Mouse (Mus musculus): ENCODE measurements around the gene Sh3bp5. TPM values are rescaled to one million over a fixed set of nuclear protein-coding genes. Genes with fewer than 3 reads are reported as not detected.

Sh3bp5 gene
- polyA plus RNA-seq, 1 experiment from 2014 or later = 13.6 TPM

DNA sequence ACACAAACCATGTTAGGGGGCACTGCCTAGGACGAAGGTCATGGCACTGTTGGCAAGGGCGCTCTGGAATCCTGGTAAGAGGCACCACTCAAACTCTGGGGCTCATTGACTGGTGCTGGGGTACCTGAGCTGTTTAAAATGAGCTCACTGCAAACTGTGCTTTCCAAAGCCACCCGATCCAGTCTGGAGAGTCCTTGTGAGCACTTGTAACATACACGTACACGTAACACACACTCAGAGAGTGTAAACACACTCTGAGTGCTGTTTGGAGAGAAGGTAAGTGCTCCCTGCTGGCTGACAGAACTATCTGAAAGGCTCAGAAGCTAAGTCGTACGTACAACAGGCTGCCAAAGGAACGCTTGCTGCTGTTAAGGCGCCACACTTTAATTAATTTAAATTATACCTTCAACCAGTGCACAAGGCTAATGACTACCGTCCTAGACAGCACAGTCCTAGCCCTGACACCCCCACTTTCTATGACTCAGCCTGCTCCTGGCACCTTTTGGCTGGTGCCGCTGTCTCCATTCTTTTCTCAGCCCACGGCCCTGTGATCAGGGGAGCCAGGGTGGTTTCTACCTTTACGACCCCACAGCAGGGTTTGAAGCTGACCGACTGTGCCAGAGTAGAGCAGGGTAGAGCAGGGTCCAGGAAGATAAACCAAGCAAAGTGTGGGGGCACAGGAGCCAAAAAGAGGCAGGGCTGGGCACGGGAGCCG lies 18.9 kb downstream of the Sh3bp5 start:
- H3K4me3 ChIP-seq (ENCODE audit: low read depth, low read length) = no peak overlapping the region

DNA sequence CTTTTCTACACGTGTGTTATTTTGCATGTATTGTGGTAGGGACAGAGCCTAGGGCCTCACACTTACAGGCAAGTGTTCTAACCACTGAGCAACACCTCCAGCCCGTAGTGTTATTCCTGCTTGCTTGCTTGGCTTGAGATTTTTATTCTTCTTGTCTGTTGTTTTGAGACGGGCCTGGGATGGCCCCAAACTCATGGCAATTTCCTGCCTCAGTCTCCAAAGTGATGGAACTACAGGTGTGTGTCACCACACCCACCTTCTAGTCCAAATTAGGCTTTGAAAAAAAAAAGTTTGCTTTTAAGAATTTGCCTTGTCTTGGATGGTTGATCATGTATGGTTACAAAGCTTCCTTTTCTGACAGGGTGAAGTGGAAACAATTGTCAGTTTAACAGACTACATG lies 19.5 kb downstream of the Sh3bp5 start:
- Histone ChIP-seq H3K9ac (ENCODE audit: low read depth, low read length) (no peak overlapping the region), H3K27me3 (ENCODE audit: control insufficient read depth, insufficient read depth, low read length) (no peaks in the 10 kb centered on the region), H3K27ac (ENCODE audit: low read depth, low read length) (no peak overlapping the region), H3K36me3 (ENCODE audit: control insufficient read depth, insufficient read depth, low read length) (no peaks in the 10 kb centered on the region), H3K4me3 (ENCODE audit: low read depth, low read length) (no peak overlapping the region), H3K4me1 (replicated peaks; ENCODE audit: control insufficient read depth, insufficient read depth, low read length) (no peaks in the 10 kb centered on the region), H3K4me2 (replicated peaks; ENCODE audit: low read depth, low read length) (no peak overlapping the region), H3K9me3 (ENCODE audit: control insufficient read depth, low read length) (no peaks in the 10 kb centered on the region)
- ATAC-seq (ENCODE audit: low FRiP score) = no peak
- no peak for DNase-seq (ENCODE audit: low spot score)
- WGBS = 76% methylated on average over 3 of the region's 3 CpGs

More for the DNA sequence above, 18.9 kb downstream of the Sh3bp5 start:
- ATAC-seq (ENCODE audit: low FRiP score) = no peak
- WGBS = 89% methylated on average over 16 of the region's 16 CpGs
- H3K4me1 ChIP-seq (replicated peaks; ENCODE audit: control insufficient read depth, insufficient read depth, low read length) = no peaks in the 10 kb centered on the region
- DNase-seq (ENCODE audit: low spot score) = no peak
- no peaks in the 10 kb centered on the region for H3K9me3 ChIP-seq (ENCODE audit: control insufficient read depth, low read length)
- H3K27me3 ChIP-seq (ENCODE audit: control insufficient read depth, insufficient read depth, low read length) = no peaks in the 10 kb centered on the region
- H3K4me2 ChIP-seq (replicated peaks; ENCODE audit: low read depth, low read length) = no peak overlapping the region
- H3K9ac ChIP-seq (ENCODE audit: low read depth, low read length) = no peak overlapping the region
- no peaks in the 10 kb centered on the region for H3K36me3 ChIP-seq (ENCODE audit: control insufficient read depth, insufficient read depth, low read length)
- H3K27ac ChIP-seq (ENCODE audit: low read depth, low read length) = no peak overlapping the region

DNA sequence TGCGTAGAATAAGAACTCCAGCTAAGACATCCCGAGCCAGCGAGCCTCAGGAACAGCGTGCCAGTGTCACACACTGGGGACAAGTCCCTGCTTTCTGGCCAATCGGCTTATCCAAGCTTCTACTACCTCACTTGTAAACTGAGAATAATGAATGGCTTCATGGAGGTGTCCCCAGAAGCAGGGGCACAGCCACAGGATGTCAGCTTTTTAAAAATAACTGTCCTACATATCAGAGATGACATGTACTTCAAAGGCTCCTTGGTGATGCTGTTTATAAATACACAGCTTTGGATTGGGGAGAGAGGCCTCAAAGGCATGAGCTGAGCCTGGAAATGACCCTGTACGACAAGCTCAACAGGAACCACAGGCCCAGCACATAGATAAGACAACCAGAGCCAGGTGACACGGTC lies 20.9 kb downstream of the Sh3bp5 start:
- Histone ChIP-seq H3K36me3 (ENCODE audit: control insufficient read depth, insufficient read depth, low read length) (no peaks in the 10 kb centered on the region), H3K4me3 (ENCODE audit: low read depth, low read length) (no peak overlapping the region), H3K4me1 (replicated peaks; ENCODE audit: control insufficient read depth, insufficient read depth, low read length) (no peaks in the 10 kb centered on the region), H3K27ac (ENCODE audit: low read depth, low read length) (no peak overlapping the region), H3K27me3 (ENCODE audit: control insufficient read depth, insufficient read depth, low read length) (no peaks in the 10 kb centered on the region), H3K9ac (ENCODE audit: low read depth, low read length) (no peak overlapping the region), H3K9me3 (ENCODE audit: control insufficient read depth, low read length) (no peaks in the 10 kb centered on the region), H3K4me2 (replicated peaks; ENCODE audit: low read depth, low read length) (no peak overlapping the region)
- WGBS = 75% methylated on average over 7 of the region's 7 CpGs
- DNase-seq (ENCODE audit: low spot score) = no peak
- ATAC-seq (ENCODE audit: low FRiP score) = no peak

DNA sequence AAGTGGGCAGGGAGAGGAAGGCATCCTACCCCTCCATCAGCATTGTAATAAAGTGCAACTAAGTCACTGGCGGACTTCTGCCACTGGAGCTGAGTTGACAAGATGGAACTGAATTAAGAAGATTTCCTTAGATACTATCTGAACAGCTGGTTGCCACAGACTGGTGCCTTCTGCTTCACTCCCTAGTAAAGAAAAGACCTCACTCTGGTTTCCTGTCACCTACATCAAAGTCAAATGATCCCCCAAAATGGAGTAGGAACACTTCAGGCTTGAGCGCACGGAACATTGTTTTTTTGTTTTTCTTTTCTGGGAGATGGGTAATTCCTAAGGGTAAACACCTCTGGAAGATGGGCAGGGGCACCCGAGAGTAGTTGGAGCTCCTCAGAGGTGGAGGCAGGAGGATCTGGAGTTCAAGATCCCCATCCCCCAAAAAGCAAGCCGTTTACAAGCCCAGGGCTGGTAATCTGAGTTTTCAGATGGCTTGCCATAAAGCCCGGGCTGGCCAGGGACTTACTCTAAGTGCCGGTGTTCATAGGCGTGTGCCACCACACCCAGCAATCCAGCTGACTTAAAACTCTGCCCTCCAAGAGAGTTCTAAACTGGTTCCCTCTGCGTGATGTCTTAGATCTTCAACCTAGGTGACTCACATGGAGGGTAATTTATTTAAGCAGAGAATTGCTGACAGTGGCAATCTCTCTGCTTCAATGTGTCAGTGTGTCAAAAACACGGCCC lies 21.5 kb downstream of the Sh3bp5 start:
- Histone ChIP-seq H3K4me3 (ENCODE audit: low read depth, low read length) (no peak overlapping the region), H3K36me3 (ENCODE audit: control insufficient read depth, insufficient read depth, low read length) (no peaks in the 10 kb centered on the region), H3K27me3 (ENCODE audit: control insufficient read depth, insufficient read depth, low read length) (no peaks in the 10 kb centered on the region), H3K9ac (ENCODE audit: low read depth, low read length) (no peak overlapping the region), H3K9me3 (ENCODE audit: control insufficient read depth, low read length) (no peaks in the 10 kb centered on the region), H3K4me1 (replicated peaks; ENCODE audit: control insufficient read depth, insufficient read depth, low read length) (no peaks in the 10 kb centered on the region), H3K27ac (ENCODE audit: low read depth, low read length) (no peak overlapping the region), H3K4me2 (replicated peaks; ENCODE audit: low read depth, low read length) (no peak overlapping the region)
- 75% methylated on average over 10 of the region's 10 CpGs for WGBS
- ATAC-seq (ENCODE audit: low FRiP score) (no peak), DNase-seq (ENCODE audit: low spot score) (no peak)

DNA sequence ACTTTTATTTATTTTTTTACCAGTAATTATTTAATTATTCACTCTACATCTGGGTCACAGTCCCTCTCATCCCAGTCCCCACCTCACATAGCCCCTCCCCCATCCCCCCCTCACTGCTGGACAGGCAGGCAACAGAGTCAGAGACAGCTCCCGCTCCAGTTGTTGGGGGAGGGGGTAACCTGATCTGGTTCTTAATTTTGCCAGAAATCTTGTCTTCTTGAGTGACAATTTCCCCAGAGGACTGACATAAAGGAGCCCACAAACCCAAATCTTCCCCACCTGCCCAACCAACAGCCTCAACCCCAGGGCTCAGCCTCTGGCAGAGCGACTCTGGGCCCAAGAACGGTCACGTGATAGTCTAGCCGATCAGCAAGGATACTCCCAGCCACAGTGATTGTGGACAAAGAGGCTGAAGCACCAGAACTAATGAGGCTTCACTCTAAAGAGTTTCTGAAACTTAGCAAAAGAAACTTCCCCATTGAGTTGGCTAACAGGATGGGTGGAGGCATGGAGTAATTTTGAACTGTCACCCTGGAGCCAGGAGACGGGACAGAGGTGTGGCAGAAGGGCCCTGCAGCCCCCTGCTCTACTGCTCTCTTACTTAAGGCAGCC lies 22.3 kb downstream of the Sh3bp5 start:
- Histone ChIP-seq H3K27ac (ENCODE audit: low read depth, low read length) (no peak overlapping the region), H3K4me2 (replicated peaks; ENCODE audit: low read depth, low read length) (no peak overlapping the region), H3K9me3 (ENCODE audit: control insufficient read depth, low read length) (no peaks in the 10 kb centered on the region), H3K4me1 (replicated peaks; ENCODE audit: control insufficient read depth, insufficient read depth, low read length) (no peaks in the 10 kb centered on the region), H3K27me3 (ENCODE audit: control insufficient read depth, insufficient read depth, low read length) (no peaks in the 10 kb centered on the region), H3K4me3 (ENCODE audit: low read depth, low read length) (no peak overlapping the region), H3K36me3 (ENCODE audit: control insufficient read depth, insufficient read depth, low read length) (no peaks in the 10 kb centered on the region), H3K9ac (ENCODE audit: low read depth, low read length) (no peak overlapping the region)
- DNase-seq (ENCODE audit: low spot score) = peak; percentile 30
- ATAC-seq (ENCODE audit: low FRiP score) = 0 out of 2 replicates have a peak, but pooled peaks have one; percentile 49
- 33% methylated on average over 6 of the region's 6 CpGs for WGBS

DNA sequence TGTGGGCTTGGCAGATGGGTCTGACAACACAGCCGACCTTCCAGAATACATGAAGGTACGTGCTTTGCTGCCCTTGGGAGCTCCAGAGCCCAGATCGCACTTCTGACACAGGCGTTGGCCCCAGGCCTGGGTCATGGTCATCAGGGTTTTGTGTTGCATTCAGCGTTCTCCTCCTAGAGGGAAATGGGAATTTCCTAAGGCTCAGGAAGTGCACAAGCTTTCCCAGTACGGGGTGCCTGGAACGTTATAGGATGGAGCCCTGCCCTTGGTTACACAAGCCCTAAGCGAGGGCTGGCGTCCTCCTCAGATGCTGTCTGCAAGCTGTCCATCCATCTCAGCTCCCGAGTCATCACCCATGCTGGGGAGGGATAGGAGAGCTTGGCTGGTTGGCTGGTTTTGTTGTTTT lies 23.2 kb downstream of the Sh3bp5 start:
- no peak overlapping the region for H3K27ac ChIP-seq (ENCODE audit: low read depth, low read length)

DNA sequence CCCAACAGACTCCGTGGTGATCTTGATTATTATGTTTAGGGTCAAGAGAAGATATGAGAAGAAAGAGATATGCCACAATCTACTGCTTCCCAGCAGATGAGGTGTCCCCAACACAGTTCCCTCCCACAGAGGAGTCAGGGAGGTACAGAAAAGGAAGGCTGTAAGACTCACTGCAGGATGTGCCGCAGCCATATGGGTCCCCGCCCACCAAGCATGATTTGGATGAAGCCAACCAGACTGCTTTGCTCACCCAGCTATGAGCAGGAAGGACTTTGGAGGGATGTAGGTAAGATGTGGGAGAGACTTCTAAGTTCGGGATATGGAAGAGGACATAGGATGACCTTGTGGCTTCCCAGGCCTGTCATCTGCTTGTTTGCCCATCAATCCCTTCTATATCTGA lies 25.1 kb downstream of the Sh3bp5 start:
- ATAC-seq (ENCODE audit: low FRiP score) = no peak
- H3K27ac ChIP-seq (ENCODE audit: low read depth, low read length) = no peak overlapping the region

More for the DNA sequence above, 23.2 kb downstream of the Sh3bp5 start:
- Histone ChIP-seq H3K27me3 (ENCODE audit: control insufficient read depth, insufficient read depth, low read length) (no peaks in the 10 kb centered on the region), H3K9me3 (ENCODE audit: control insufficient read depth, low read length) (no peaks in the 10 kb centered on the region), H3K4me2 (replicated peaks; ENCODE audit: low read depth, low read length) (no peak overlapping the region), H3K4me3 (ENCODE audit: low read depth, low read length) (no peak overlapping the region), H3K9ac (ENCODE audit: low read depth, low read length) (no peak overlapping the region), H3K36me3 (ENCODE audit: control insufficient read depth, insufficient read depth, low read length) (no peaks in the 10 kb centered on the region), H3K4me1 (replicated peaks; ENCODE audit: control insufficient read depth, insufficient read depth, low read length) (no peaks in the 10 kb centered on the region)
- DNase-seq (ENCODE audit: low spot score) (no peak), ATAC-seq (ENCODE audit: low FRiP score) (no peak)
- 73% methylated on average over 10 of the region's 10 CpGs for WGBS

DNA sequence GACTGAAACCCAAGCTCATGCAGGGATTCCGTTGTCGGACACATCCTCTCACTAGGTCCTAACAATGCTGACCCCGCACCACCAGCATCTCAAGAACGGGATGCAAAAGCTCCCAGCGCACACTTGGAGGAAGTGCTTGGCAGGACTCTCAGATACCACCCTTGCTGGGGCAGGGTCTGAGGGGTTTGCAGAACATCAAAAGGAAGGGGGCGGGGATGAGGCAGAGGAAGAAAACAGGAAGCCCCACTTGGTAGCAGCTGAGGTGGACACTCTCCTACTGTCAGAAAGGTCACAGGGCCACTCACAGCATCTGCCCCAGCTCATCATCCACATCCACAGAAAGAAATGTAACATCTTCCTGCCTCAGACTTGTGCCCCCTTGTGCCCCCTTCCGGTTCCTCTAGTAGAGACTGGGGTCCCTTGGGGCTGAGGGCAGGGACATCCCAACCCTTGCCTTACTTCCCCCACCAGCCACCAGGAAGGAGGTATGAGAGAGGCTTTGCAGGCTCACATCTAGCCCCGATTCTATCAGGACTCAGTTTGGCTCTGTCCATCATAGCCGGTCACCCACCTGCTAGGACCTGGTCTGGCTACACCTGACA lies 25.7 kb downstream of the Sh3bp5 start:
- Histone ChIP-seq H3K9me3 (ENCODE audit: control insufficient read depth, low read length) (no peaks in the 10 kb centered on the region), H3K36me3 (ENCODE audit: control insufficient read depth, insufficient read depth, low read length) (no peaks in the 10 kb centered on the region), H3K27ac (ENCODE audit: low read depth, low read length) (no peak overlapping the region), H3K27me3 (ENCODE audit: control insufficient read depth, insufficient read depth, low read length) (no peaks in the 10 kb centered on the region), H3K9ac (ENCODE audit: low read depth, low read length) (no peak overlapping the region), H3K4me3 (ENCODE audit: low read depth, low read length) (no peak overlapping the region), H3K4me2 (replicated peaks; ENCODE audit: low read depth, low read length) (no peak overlapping the region), H3K4me1 (replicated peaks; ENCODE audit: control insufficient read depth, insufficient read depth, low read length) (no peaks in the 10 kb centered on the region)
- 79% methylated on average over 9 of the region's 9 CpGs for WGBS
- ATAC-seq (ENCODE audit: low FRiP score) = no peak
- no peak for DNase-seq (ENCODE audit: low spot score)

More for the DNA sequence above, 25.1 kb downstream of the Sh3bp5 start:
- Histone ChIP-seq H3K4me3 (ENCODE audit: low read depth, low read length) (no peak overlapping the region), H3K9me3 (ENCODE audit: control insufficient read depth, low read length) (no peaks in the 10 kb centered on the region), H3K4me2 (replicated peaks; ENCODE audit: low read depth, low read length) (no peak overlapping the region), H3K27me3 (ENCODE audit: control insufficient read depth, insufficient read depth, low read length) (no peaks in the 10 kb centered on the region), H3K4me1 (replicated peaks; ENCODE audit: control insufficient read depth, insufficient read depth, low read length) (no peaks in the 10 kb centered on the region), H3K9ac (ENCODE audit: low read depth, low read length) (no peak overlapping the region), H3K36me3 (ENCODE audit: control insufficient read depth, insufficient read depth, low read length) (no peaks in the 10 kb centered on the region)
- no peak for DNase-seq (ENCODE audit: low spot score)
- WGBS = 81% methylated on average over 4 of the region's 4 CpGs

Measured in hindbrain, embryonic 11.5 days (tissue).